Mouse (Mus musculus) heart, embryonic 10.5 days (tissue): ENCODE data around the gene Tex38. TPM values are rescaled to one million over a fixed set of nuclear protein-coding genes. Genes with fewer than 3 reads are reported as not detected.

ENCODE experiments used
- DNase-seq: peaks from one replicate; pipeline ENCODE4 v3.0.0-alpha.2; 2017; ENCODE audit warnings: low spot score
- H3K27ac ChIP-seq: fragments of 300-500 bp; sonication (generic); 2 replicates; pipeline ENCODE4 v1.5.1; 2016; ENCODE audit warnings: mild to moderate bottlenecking
- H3K27me3 ChIP-seq: fragments of 300-500 bp; sonication (generic); 2 replicates; pipeline ENCODE4 v1.6.1; 2016; ENCODE audit warnings: mild to moderate bottlenecking; ENCODE audit not compliant: poor library complexity, insufficient read depth, severe bottlenecking
- H3K36me3 ChIP-seq: fragments of 300-500 bp; sonication (generic); 2 replicates; pipeline ENCODE4 v1.6.1; 2016; ENCODE audit warnings: mild to moderate bottlenecking, moderate library complexity
- H3K4me1 ChIP-seq: fragments of 300-500 bp; sonication (generic); 2 replicates; pipeline ENCODE4 v1.6.1; 2016; ENCODE audit warnings: mild to moderate bottlenecking
- H3K4me3 ChIP-seq: fragments of 300-500 bp; sonication (generic); 2 replicates; pipeline ENCODE4 v1.5.1; 2016; ENCODE audit warnings: mild to moderate bottlenecking, moderate library complexity
- H3K9me3 ChIP-seq: fragments of 300-500 bp; sonication (generic); 2 replicates; pipeline ENCODE4 v1.6.1; 2016; ENCODE audit warnings: mild to moderate bottlenecking, moderate library complexity
- WGBS: fragments of 180-500 bp; shearing (Covaris S2); methylation state at CpG from one replicate; pipeline ENCODE4 v1.1.7; 2016; 5-methylcytosine and 5-hydroxymethylcytosine counted together
- polyA plus RNA-seq: library from polyadenylated mRNA; unstranded; fragments of >200 nt; fragmentation: Nextera tagmentation; extraction: Ambion mirVana; gene quantifications from 2 replicates; pipeline ENCODE4 v1.2.1, GENCODE M21; 2016

Gene Tex38
- polyA plus RNA-seq, 1 experiment from 2014 or later: 0.62 TPM

GRCm38 (mm10) chr4:115761206-115761605, 19.6 kb downstream of the Tex38 start:
- Histone ChIP-seq H3K9me3 (no peaks in the 10 kb centered on the region), H3K27me3 (no peaks in the 10 kb centered on the region), H3K4me1 (no peaks in the 10 kb centered on the region), H3K36me3 (peaks cover 64% of the 10 kb centered on the region), H3K4me3 (no peak overlapping the region), H3K27ac (no peak overlapping the region)
- WGBS: 90% methylated on average over 3 of the region's 3 CpGs
- DNase-seq: no peak

GRCm38 (mm10) chr4:115754851-115755250, 26.0 kb downstream of the Tex38 start:
- Histone ChIP-seq H3K27ac (no peak overlapping the region), H3K4me1 (no peaks in the 10 kb centered on the region), H3K27me3 (no peaks in the 10 kb centered on the region), H3K9me3 (no peaks in the 10 kb centered on the region), H3K4me3 (no peak overlapping the region), H3K36me3 (peaks cover 47% of the 10 kb centered on the region)
- no peak for DNase-seq
- 96% methylated on average over 1 of the region's 1 CpGs for WGBS

GRCm38 (mm10) chr4:115754101-115754500, 26.7 kb downstream of the Tex38 start:
- H3K4me3 ChIP-seq: no peak overlapping the region

GRCm38 (mm10) chr4:115749336-115749735, 31.5 kb downstream of the Tex38 start:
- Histone ChIP-seq H3K9me3 (no peaks in the 10 kb centered on the region), H3K27ac (no peak overlapping the region), H3K36me3 (peaks cover 50% of the 10 kb centered on the region), H3K4me1 (no peaks in the 10 kb centered on the region), H3K27me3 (no peaks in the 10 kb centered on the region), H3K4me3 (no peak overlapping the region)
- 61% methylated on average over 1 of the region's 1 CpGs for WGBS
- no peak for DNase-seq

More at GRCm38 (mm10) chr4:115754101-115754500, 26.7 kb downstream of the Tex38 start:
- Histone ChIP-seq H3K9me3 (no peaks in the 10 kb centered on the region), H3K27ac (no peak overlapping the region), H3K36me3 (peaks cover 47% of the 10 kb centered on the region), H3K4me1 (no peaks in the 10 kb centered on the region), H3K27me3 (no peaks in the 10 kb centered on the region)
- WGBS: 88% methylated on average over 3 of the region's 3 CpGs
- DNase-seq: no peak

GRCm38 (mm10) chr4:115748181-115748580, 32.6 kb downstream of the Tex38 start:
- Histone ChIP-seq H3K4me1 (no peaks in the 10 kb centered on the region), H3K27ac (no peak overlapping the region), H3K4me3 (no peak overlapping the region), H3K27me3 (no peaks in the 10 kb centered on the region), H3K36me3 (peaks cover 46% of the 10 kb centered on the region), H3K9me3 (no peaks in the 10 kb centered on the region)
- WGBS: 74% methylated on average over 1 of the region's 1 CpGs
- DNase-seq: no peak

- H3K4me1 ChIP-seq: peaks cover 13% of the 10 kb centered on the region
- H3K36me3 ChIP-seq: peaks cover 45% of the 10 kb centered on the region
- no peak overlapping the region for H3K4me3 ChIP-seq
- DNase-seq: no peak
- no peaks in the 10 kb centered on the region for H3K9me3 ChIP-seq
- no peak overlapping the region for H3K27ac ChIP-seq
- WGBS: 62% methylated on average over 4 of the region's 4 CpGs
- H3K27me3 ChIP-seq: no peaks in the 10 kb centered on the region
Measured at GRCm38 (mm10) chr4:115743096-115743495, 37.7 kb downstream of the Tex38 start.

GRCm38 (mm10) chr4:115742658-115743057, 38.2 kb downstream of the Tex38 start:
- Histone ChIP-seq H3K27me3 (no peaks in the 10 kb centered on the region), H3K36me3 (peaks cover 42% of the 10 kb centered on the region), H3K4me1 (peaks cover 15% of the 10 kb centered on the region), H3K9me3 (no peaks in the 10 kb centered on the region), H3K4me3 (no peak overlapping the region), H3K27ac (no peak overlapping the region)
- no peak for DNase-seq

GRCm38 (mm10) chr4:115738481-115738985, 42.3 kb downstream of the Tex38 start:
- WGBS: 43% methylated on average over 13 of the region's 13 CpGs

GRCm38 (mm10) chr4:115737551-115738041, 43.2 kb downstream of the Tex38 start, which contains the start of gene Efcab14:
Gene Efcab14, plus strand, starts transcription at chr4:115737744.
- Histone ChIP-seq H3K4me1 (peaks cover 15% of the 10 kb centered on the region), H3K36me3 (peaks cover 17% of the 10 kb centered on the region), H3K4me3 (peak within 1 kb of the TSS; percentile 72), H3K27ac (peak within 1 kb of the TSS; percentile 91), H3K9me3 (no peaks in the 10 kb centered on the region), H3K27me3 (no peaks in the 10 kb centered on the region)
- DNase-seq: peak; percentile 99
- under 1% methylated on average over 45 of the region's 45 CpGs for WGBS

More at GRCm38 (mm10) chr4:115738481-115738985, 42.3 kb downstream of the Tex38 start:
- Histone ChIP-seq H3K9me3 (no peaks in the 10 kb centered on the region), H3K36me3 (peaks cover 23% of the 10 kb centered on the region), H3K4me1 (peaks cover 15% of the 10 kb centered on the region), H3K27ac (peak overlapping the region; percentile 91), H3K4me3 (peak overlapping the region; percentile 72), H3K27me3 (no peaks in the 10 kb centered on the region)
- DNase-seq: no peak

- H3K9me3 ChIP-seq: no peaks in the 10 kb centered on the region
- no peak overlapping the region for H3K27ac ChIP-seq
- H3K27me3 ChIP-seq: 0 out of 2 replicates have a peak, but pooled peaks cover 4% of the 10 kb centered on the region
- no peaks in the 10 kb centered on the region for H3K36me3 ChIP-seq
- no peak overlapping the region for H3K4me3 ChIP-seq
- no peak for DNase-seq
- 64% methylated on average over 4 of the region's 4 CpGs for WGBS
- peaks cover 20% of the 10 kb centered on the region for H3K4me1 ChIP-seq
Measured at GRCm38 (mm10) chr4:115734867-115735266, 46.0 kb downstream of the Tex38 start.

GRCm38 (mm10) chr4:115733746-115734145, 47.1 kb downstream of the Tex38 start:
- Histone ChIP-seq H3K9me3 (no peaks in the 10 kb centered on the region), H3K4me1 (peaks cover 13% of the 10 kb centered on the region), H3K27me3 (0 out of 2 replicates have a peak, but pooled peaks cover 4% of the 10 kb centered on the region), H3K27ac (no peak overlapping the region), H3K36me3 (no peaks in the 10 kb centered on the region), H3K4me3 (no peak overlapping the region)
- 67% methylated on average over 5 of the region's 5 CpGs for WGBS
- DNase-seq: no peak

GRCm38 (mm10) chr4:115732223-115732818, 48.5 kb downstream of the Tex38 start:
- Histone ChIP-seq H3K27me3 (0 out of 2 replicates have a peak, but pooled peaks cover 4% of the 10 kb centered on the region), H3K27ac (no peak overlapping the region), H3K4me1 (0 out of 2 replicates have a peak, but pooled peaks cover 4% of the 10 kb centered on the region), H3K4me3 (no peak overlapping the region), H3K36me3 (no peaks in the 10 kb centered on the region), H3K9me3 (no peaks in the 10 kb centered on the region)
- WGBS: 65% methylated on average over 3 of the region's 3 CpGs
- no peak for DNase-seq

GRCm38 (mm10) chr4:115731588-115732222, 49.1 kb downstream of the Tex38 start:
- H3K9me3 ChIP-seq: no peaks in the 10 kb centered on the region
- no peaks in the 10 kb centered on the region for H3K36me3 ChIP-seq
- peak; percentile 86 for DNase-seq
- H3K4me1 ChIP-seq: 0 out of 2 replicates have a peak, but pooled peaks cover 4% of the 10 kb centered on the region
- 0 out of 2 replicates have a peak, but pooled peaks cover 4% of the 10 kb centered on the region for H3K27me3 ChIP-seq
- 22% methylated on average over 7 of the region's 7 CpGs for WGBS
- no peak overlapping the region for H3K27ac ChIP-seq
- no peak overlapping the region for H3K4me3 ChIP-seq
